Mouse (Mus musculus): ENCODE measurements around the gene Fam169b. TPM values are rescaled to one million over a fixed set of nuclear protein-coding genes. Genes with fewer than 3 reads are reported as not detected.
A peak's percentile ranks its signal among the peaks of the same experiment; 100 is the strongest.

The Fam169b gene
- total RNA-seq, 2 experiments from 2014 or later: 0.08 TPM; not detected in 1

- DNase-seq: no peak
- no peak overlapping the region for H3K27ac ChIP-seq
- TF ChIP-seq CTCF (IDR thresholded peaks at IDR 0.05): no peak
- no peak overlapping the region for H3K4me3 ChIP-seq
- intact Hi-C loops (cut with DNase I): no loop called here
Observed at GRCm38 (mm10) chr7:68298381-68299076, 24.9 kb downstream of the Fam169b start.

DNA sequence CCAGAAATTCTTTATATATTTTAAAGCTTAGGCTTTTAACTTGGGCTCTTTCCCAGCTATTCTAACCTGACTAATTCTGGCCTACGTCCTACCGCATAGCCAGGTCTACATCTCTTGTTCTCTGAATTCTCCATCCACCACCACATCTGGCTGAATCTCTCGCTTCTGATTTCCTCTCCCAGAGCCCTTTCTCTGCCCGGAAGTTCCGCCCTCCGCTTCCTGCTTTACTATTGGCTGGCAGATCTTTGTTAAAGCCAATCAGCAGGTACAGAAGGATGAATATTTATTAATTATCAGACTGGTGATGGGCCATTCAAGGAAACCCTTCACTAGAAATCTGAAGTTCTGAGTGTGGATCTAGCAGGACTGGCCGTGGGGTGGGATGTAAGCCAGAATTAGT, 27.5 kb downstream of the Fam169b start:
- intact Hi-C loops (cut with DNase I): loop anchor here (5.0 kb wide), 4 partner anchors 39 to 499 kb away; partner anchors contain the start of genes Igf1r and Pgpep1l
- Histone ChIP-seq H3K27ac (no peak overlapping the region), H3K4me3 (no peak overlapping the region)
- TF ChIP-seq CTCF (IDR thresholded peaks at IDR 0.05): no peak
- DNase-seq: no peak

DNA sequence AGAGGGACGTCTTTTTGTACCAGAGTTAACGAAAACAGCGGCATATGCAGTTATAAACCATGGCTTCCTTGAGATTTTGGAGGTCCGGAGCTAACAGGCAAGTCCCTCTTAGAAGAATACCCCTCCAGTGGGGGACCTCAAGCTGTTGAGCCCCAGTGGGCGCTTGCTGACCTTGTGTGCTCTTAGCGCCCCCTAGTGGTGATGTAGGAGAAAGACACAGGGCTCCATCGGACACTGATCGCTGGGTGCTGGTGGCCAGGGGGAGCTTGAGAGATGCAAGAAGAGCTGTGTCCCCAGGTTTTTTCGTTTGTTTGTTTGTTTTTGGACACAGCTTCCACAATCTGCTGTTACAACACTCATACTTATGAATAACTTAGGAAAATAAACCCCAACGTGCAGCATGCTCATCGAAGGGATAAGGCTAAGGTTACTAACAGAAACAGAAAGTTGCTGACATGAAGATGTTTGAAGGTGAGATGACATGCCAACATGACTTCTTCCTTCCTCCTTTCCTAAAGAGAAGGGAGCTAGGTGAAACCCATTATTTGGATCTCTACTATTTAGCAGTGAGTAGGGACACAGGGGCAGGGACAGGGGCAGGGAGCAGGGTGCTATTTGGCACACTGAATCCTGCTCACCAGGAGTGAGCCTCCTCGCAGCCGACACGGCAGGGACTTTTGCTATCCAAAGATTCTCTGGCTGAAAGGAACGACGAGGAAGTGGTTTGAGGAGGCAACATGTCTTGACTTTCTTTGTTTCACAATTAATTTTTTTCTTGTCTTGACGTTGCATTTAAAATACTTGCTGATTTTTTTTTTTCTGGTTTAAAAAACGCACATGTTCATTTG, 29.2 kb downstream of the Fam169b start:
- DNase-seq: peak; percentile 73
- intact Hi-C loops (cut with DNase I): loop anchor here (1.0 to 5.0 kb wide), 6 partner anchors 41 to 514 kb away; partner anchors contain the start of genes Igf1r and Pgpep1l
- TF ChIP-seq CTCF (IDR thresholded peaks at IDR 0.05): no peak; the same call in 1 of the 2 replicates

GRCm38 (mm10) chr7:68303685-68304084, 30.0 kb downstream of the Fam169b start:
- no peak for DNase-seq
- Histone ChIP-seq H3K27ac (no peak overlapping the region), H3K4me3 (no peak overlapping the region)
- intact Hi-C loops (cut with DNase I): loop anchor here (2.0 to 5.0 kb wide), 5 partner anchors 41 to 515 kb away; partner anchors contain the start of genes Igf1r and Pgpep1l
- no peak for TF ChIP-seq CTCF (IDR thresholded peaks at IDR 0.05)

More for the DNA sequence above, 29.2 kb downstream of the Fam169b start:
- Histone ChIP-seq H3K4me3 (peak overlapping the region; percentile 73), H3K27ac (peak overlapping the region; percentile 62)

- Histone ChIP-seq H3K27ac (no peak overlapping the region), H3K4me3 (no peak overlapping the region)
- no peak for DNase-seq
- intact Hi-C loops (cut with DNase I): no loop called here
- TF ChIP-seq CTCF (IDR thresholded peaks at IDR 0.05): no peak
Observed at GRCm38 (mm10) chr7:68305781-68306575, 32.3 kb downstream of the Fam169b start.

DNA sequence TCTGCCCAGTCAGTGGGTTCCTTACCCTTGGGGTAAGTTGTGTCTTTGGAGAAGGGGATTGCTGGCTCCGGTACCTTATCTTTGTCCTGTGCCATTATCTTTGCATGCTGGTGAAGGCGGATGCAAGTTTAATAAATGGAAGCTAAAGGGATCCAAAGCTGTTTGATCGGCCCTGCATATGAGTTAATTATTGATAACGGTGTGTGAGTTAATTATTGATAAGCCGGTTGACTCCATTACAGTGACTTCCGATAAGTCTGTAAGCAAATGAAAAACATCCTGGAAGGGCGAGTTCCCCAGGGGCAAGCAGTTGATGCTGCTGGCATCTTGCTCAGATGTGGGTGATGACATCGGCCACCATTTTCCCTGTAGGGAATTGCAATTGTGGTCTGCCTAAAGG, 33.1 kb downstream of the Fam169b start:
- DNase-seq: no peak
- TF ChIP-seq CTCF (IDR thresholded peaks at IDR 0.05): no peak
- no peak overlapping the region for H3K27ac ChIP-seq
- intact Hi-C loops (cut with DNase I): no loop called here
- no peak overlapping the region for H3K4me3 ChIP-seq

GRCm38 (mm10) chr7:68311469-68311868, 37.8 kb downstream of the Fam169b start:
- Histone ChIP-seq H3K4me3 (no peak overlapping the region), H3K27ac (no peak overlapping the region)
- intact Hi-C loops (cut with DNase I): no loop called here
- no peak for TF ChIP-seq CTCF (IDR thresholded peaks at IDR 0.05)
- peak; percentile 51 for DNase-seq

- no peak overlapping the region for H3K27ac ChIP-seq
- intact Hi-C loops (cut with DNase I): no loop called here
- DNase-seq: no peak
- no peak for TF ChIP-seq CTCF (IDR thresholded peaks at IDR 0.05)
- H3K4me3 ChIP-seq: no peak overlapping the region
Observed at GRCm38 (mm10) chr7:68312395-68312794, 38.8 kb downstream of the Fam169b start.

- DNase-seq: no peak
- no peak for TF ChIP-seq CTCF (IDR thresholded peaks at IDR 0.05)
- intact Hi-C loops (cut with DNase I): no loop called here
- Histone ChIP-seq H3K27ac (no peak overlapping the region), H3K4me3 (no peak overlapping the region)
Observed at GRCm38 (mm10) chr7:68313038-68313782, 39.6 kb downstream of the Fam169b start.

DNA sequence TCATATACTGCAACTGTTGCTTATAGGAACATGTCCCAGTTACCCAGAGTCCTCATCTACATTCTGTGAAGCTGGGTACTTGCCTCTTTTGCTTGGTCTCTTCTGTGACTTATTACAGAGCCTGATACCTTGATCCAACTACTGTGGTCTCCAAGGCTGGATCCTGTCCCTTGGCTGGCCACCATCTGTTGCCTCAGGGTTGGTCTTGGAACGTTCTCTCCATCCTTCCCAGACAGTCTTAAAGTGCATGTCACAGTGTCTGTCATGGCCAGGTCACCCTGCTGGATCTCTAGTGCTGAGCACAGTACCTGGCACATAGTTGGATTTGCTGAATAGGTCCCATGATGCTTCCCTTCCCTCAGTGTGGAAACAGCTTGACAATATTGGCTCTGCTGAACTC, 40.6 kb downstream of the Fam169b start:
- DNase-seq: no peak
- no peak overlapping the region for H3K4me3 ChIP-seq
- intact Hi-C loops (cut with DNase I): no loop called here
- TF ChIP-seq CTCF (IDR thresholded peaks at IDR 0.05): no peak
- no peak overlapping the region for H3K27ac ChIP-seq

DNA sequence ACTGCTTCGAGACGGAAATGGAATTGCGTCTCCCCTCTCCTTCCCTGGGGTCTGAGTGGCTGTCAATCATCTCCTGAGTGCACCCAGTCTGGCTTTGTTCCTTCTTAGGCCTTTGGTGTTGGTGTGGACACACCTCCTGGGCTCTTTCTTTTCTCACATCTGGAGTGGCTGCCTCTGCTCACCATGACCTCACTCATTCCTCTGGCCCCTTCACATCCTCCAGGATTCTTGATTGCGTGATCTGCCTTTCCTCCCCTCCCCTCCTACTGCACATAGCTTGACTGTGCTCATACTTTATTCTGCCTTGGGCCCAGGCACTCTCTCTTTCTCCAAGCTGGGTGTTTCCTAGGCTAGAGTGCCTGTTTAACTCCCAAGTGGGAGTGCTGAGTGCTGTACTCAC, 41.4 kb downstream of the Fam169b start:
- intact Hi-C loops (cut with DNase I): no loop called here
- TF ChIP-seq CTCF (IDR thresholded peaks at IDR 0.05): no peak
- DNase-seq: no peak
- Histone ChIP-seq H3K4me3 (no peak overlapping the region), H3K27ac (no peak overlapping the region)

All from gastrocnemius, adult 2 months (tissue).